Mouse (Mus musculus) myocyte (in vitro differentiated cells): Measurements from ENCODE around the gene Olfr1501.

Experiments used
- MAX ChIP-seq: IDR thresholded peaks from one replicate; pipeline ENCODE4 v1.6.1; 2011; ENCODE audit warnings: low read depth, mild to moderate bottlenecking, control low read depth
- MYOD1 ChIP-seq, 3 experiments: IDR thresholded peaks; one replicate each; pipeline ENCODE4 v1.6.1; 2011; ENCODE audit warnings: control low read depth in 2 of 3, low read depth in 2 of 3, mild to moderate bottlenecking in 2 of 3, moderate library complexity in 1 of 3; ENCODE audit not compliant: insufficient read length in 2 of 3, control insufficient read depth in 1 of 3
- MYOG ChIP-seq, 3 experiments: IDR thresholded peaks; one replicate each; pipeline ENCODE4 v1.6.1; 2011; ENCODE audit warnings: control low read depth in 2 of 3, low read depth in 2 of 3, mild to moderate bottlenecking in 2 of 3; ENCODE audit not compliant: insufficient read length in 2 of 3, control insufficient read depth in 1 of 3, insufficient read depth in 1 of 3

DNA sequence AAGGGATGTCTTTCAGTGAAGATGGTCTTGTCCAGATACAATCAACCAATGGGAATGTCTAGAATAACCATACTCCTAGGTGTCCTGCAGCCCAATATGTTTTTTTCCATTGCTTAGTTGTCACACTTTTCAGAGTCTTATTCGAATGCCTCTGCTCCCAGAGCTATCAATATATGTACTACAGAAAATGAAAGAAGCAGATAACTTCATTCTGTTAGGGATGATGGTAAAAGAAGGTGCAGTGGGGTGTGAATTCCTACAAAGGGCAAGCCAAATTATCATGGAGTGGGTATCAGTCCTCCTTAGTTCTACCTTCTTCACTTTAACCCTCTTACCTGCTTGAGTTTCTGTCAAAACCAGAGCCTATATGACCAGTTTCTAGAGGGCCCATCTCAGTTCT lies 47.3 kb upstream of the Olfr1501 start, which contains the start of gene Olfr1504:
- no peak for TF ChIP-seq MAX
- no peak for TF ChIP-seq MYOG (IDR thresholded peaks at IDR 0.05; ENCODE audit: control insufficient read depth in 1 of 3, insufficient read depth in 1 of 3, insufficient read length in 2 of 3, low read depth in 2 of 3)
- TF ChIP-seq MYOD1 (IDR thresholded peaks at IDR 0.05; ENCODE audit: control insufficient read depth in 1 of 3, insufficient read length in 2 of 3, low read depth in 2 of 3) = no peak
